Mouse (Mus musculus): Measurements from ENCODE around the gene Nat8f4.

- TF ChIP-seq CTCF (IDR thresholded peaks at IDR 0.05; ENCODE audit: borderline replicate concordance, insufficient read depth, low read depth, low read length) (no peak), POLR2A (IDR thresholded peaks at IDR 0.05; ENCODE audit: borderline replicate concordance, insufficient read depth, low read length) (no peak)
Observed at GRCm38 (mm10) chr6:85863136-85863535, 41.5 kb downstream of the Nat8f4 start.

Data from cerebellum, adult 2 months (tissue).